Mouse (Mus musculus) intestine, embryonic 14.5 days (tissue): Measurements from ENCODE around the gene 4930558K02Rik. TPM values are rescaled to one million over a fixed set of nuclear protein-coding genes. Genes with fewer than 3 reads are reported as not detected.

Experiments used
- ATAC-seq: fragments of 200-750 bp; cut with Nextera tagmentation; replicated peaks from 2 replicates; pipeline ENCODE4 v1.8.0; 2017; ENCODE audit warnings: low read depth, moderate number of reproducible peaks, moderate TSS enrichment, moderate library complexity; ENCODE audit not compliant: low FRiP score, low TSS enrichment
- DNase-seq: peaks from one replicate; pipeline ENCODE4 v3.0.0-alpha.2; 2018; ENCODE audit warnings: low spot score
- H3K27ac ChIP-seq: fragments of 300-500 bp; sonication (generic); 2 replicates; pipeline ENCODE4 v1.5.1; 2014; ENCODE audit warnings: low read depth, mild to moderate bottlenecking, control low read depth
- H3K27me3 ChIP-seq: fragments of 300-500 bp; sonication (generic); replicated peaks from 2 replicates; pipeline ENCODE4 v1.6.1; 2014; ENCODE audit warnings: low read length, control low read depth; ENCODE audit not compliant: control insufficient read depth, insufficient read depth
- H3K36me3 ChIP-seq: fragments of 300-500 bp; sonication (generic); 2 replicates; pipeline ENCODE4 v1.6.1; 2014; ENCODE audit warnings: low read length, control low read depth; ENCODE audit not compliant: control insufficient read depth, insufficient read depth
- H3K4me1 ChIP-seq: fragments of 300-500 bp; sonication (generic); replicated peaks from 2 replicates; pipeline ENCODE4 v1.6.1; 2014; ENCODE audit warnings: low read length, control low read depth, mixed read lengths; ENCODE audit not compliant: control insufficient read depth, insufficient read depth
- H3K4me2 ChIP-seq: fragments of 300-500 bp; sonication (generic); 2 replicates; pipeline ENCODE4 v1.6.1; 2014; ENCODE audit warnings: low read length
- H3K4me3 ChIP-seq: fragments of 300-500 bp; sonication (generic); 2 replicates; pipeline ENCODE4 v1.5.1; 2014; ENCODE audit warnings: low read depth, low read length, control low read depth, mixed read lengths
- H3K9ac ChIP-seq: fragments of 300-500 bp; sonication (generic); 2 replicates; pipeline ENCODE4 v1.6.1; 2014; ENCODE audit warnings: mild to moderate bottlenecking, low read length
- H3K9me3 ChIP-seq: fragments of 300-500 bp; sonication (generic); 2 replicates; pipeline ENCODE4 v1.6.1; 2016; ENCODE audit warnings: low read length, control low read depth; ENCODE audit not compliant: control insufficient read depth
- WGBS: fragments of 180-500 bp; shearing (Covaris S2); extraction: QIAGEN DNeasy Blood & Tissue Kit; methylation state at CpG from one replicate; pipeline ENCODE4 v1.1.7; 2014; 5-methylcytosine and 5-hydroxymethylcytosine counted together
- polyA plus RNA-seq: library from polyadenylated mRNA; unstranded; fragments of >200 nt; fragmentation: Nextera tagmentation; extraction: Ambion mirVana; gene quantifications from 2 replicates; pipeline ENCODE4 v1.2.1, GENCODE M21; 2014

Gene 4930558K02Rik
- polyA plus RNA-seq, 1 experiment from 2014 or later = not detected

DNA sequence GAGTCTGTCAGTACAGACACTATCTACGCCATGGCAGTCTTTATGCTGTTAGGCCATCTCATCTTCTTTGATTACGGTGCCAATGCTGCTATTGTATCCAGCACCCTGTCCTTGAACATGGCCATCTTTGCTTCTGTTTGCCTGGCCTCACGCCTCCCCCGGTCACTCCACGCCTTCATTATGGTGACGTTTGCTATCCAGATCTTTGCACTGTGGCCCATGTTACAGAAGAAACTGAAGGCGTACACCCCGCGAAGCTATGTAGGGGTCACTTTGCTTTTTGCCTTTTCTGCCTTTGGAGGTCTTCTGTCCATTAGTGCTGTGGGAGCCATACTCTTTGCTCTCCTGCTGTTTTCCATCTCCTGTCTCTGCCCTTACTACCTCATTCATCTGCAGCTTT, 8.6 kb downstream of the 4930558K02Rik start:
- no peak for ATAC-seq
- peaks cover 16% of the 10 kb centered on the region; the same call in 1 of the 2 replicates for H3K4me1 ChIP-seq
- no peak for DNase-seq
- H3K4me3 ChIP-seq = no peak overlapping the region
- WGBS = 96% methylated on average over 9 of the region's 9 CpGs
- 0 out of 2 replicates have a peak, but pooled peaks cover 7% of the 10 kb centered on the region for H3K36me3 ChIP-seq
- H3K4me2 ChIP-seq = no peak overlapping the region
- no peaks in the 10 kb centered on the region for H3K27me3 ChIP-seq
- no peak overlapping the region for H3K9ac ChIP-seq
- H3K9me3 ChIP-seq = no peaks in the 10 kb centered on the region
- no peak overlapping the region for H3K27ac ChIP-seq

DNA sequence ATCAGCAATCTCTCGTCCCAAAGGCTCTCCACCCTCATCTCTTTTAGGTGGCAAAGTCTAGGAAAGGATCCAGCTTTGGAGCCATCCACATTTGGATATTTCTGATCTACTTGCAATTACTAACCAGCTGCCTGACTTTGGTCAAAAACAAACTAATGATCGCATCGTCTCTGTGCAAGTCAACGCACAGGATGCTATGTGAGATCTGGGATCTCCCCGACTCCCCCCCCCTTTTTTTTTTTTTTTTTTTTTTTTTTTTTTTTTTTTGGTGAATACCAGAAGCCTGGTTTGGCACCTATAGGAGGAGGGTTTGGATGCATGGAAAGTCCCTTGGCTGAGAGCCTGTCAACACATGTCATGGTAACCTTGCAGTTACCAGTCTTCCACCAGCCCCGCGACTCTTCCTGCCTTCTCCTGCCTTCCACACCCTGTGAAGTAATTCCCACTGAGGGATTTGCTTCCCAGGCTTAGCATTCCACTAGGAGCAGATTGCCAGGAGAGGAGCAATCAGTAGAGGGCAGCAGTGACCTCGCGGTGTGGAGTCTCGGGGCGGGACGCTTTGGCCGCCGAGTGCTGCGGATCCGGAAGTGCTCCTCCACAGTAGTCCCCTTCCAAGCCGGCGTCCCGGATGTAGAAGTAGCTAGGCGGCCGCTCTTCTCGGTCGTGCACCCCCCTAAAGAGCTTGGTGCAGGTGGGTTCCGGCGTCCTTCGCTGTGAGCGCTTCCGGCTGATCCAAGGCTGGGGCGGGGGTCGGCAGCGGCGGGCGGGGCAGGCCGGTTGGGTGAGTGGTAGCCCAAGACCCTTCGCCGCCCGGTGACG, 10.6 kb downstream of the 4930558K02Rik start, which contains the start of gene Pigc:
TSS of gene Pigc (plus strand) at position 598 of the 819 bp plus-strand sequence.
- Histone ChIP-seq H3K4me1 (peaks cover 11% of the 10 kb centered on the region; the same call in 1 of the 2 replicates), H3K9ac (peak within 1 kb of the TSS; percentile 73), H3K27ac (peak within 1 kb of the TSS; percentile 64), H3K9me3 (no peaks in the 10 kb centered on the region), H3K36me3 (0 out of 2 replicates have a peak, but pooled peaks cover 7% of the 10 kb centered on the region), H3K4me3 (peak within 1 kb of the TSS; percentile 69), H3K27me3 (no peaks in the 10 kb centered on the region), H3K4me2 (peak within 1 kb of the TSS; percentile 63)
- ATAC-seq = peak; percentile 99
- DNase-seq = peak; percentile 90
- 3% methylated on average over 38 of the region's 38 CpGs for WGBS

DNA sequence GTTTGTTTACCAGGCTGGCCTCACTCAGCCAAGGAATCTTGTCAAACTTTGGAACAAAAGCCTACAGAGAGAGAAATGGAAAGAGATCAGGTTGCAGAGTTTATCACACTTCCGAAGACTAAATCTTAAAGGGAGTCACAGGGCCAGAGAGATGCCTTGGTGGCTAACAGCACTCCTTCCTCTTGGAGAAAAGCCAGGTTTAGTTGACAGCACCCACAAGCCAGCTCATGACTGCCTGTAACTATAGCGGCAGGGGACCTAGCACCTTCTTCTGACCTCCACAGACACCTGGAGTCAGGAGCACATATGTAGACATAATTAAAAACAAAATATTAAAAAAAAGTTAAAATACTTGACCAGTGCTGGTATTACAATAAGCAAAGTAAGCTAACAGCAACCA, 11.5 kb downstream of the 4930558K02Rik start:
- H3K4me3 ChIP-seq = no peak overlapping the region
- H3K4me1 ChIP-seq = peaks cover 10% of the 10 kb centered on the region; the same call in 1 of the 2 replicates
- no peak overlapping the region for H3K27ac ChIP-seq
- no peaks in the 10 kb centered on the region for H3K27me3 ChIP-seq
- H3K4me2 ChIP-seq = no peak overlapping the region
- ATAC-seq (no peak), DNase-seq (no peak)
- no peak overlapping the region for H3K9ac ChIP-seq
- WGBS = 41% methylated on average over 2 of the region's 2 CpGs
- no peaks in the 10 kb centered on the region for H3K9me3 ChIP-seq
- H3K36me3 ChIP-seq = 0 out of 2 replicates have a peak, but pooled peaks cover 7% of the 10 kb centered on the region

DNA sequence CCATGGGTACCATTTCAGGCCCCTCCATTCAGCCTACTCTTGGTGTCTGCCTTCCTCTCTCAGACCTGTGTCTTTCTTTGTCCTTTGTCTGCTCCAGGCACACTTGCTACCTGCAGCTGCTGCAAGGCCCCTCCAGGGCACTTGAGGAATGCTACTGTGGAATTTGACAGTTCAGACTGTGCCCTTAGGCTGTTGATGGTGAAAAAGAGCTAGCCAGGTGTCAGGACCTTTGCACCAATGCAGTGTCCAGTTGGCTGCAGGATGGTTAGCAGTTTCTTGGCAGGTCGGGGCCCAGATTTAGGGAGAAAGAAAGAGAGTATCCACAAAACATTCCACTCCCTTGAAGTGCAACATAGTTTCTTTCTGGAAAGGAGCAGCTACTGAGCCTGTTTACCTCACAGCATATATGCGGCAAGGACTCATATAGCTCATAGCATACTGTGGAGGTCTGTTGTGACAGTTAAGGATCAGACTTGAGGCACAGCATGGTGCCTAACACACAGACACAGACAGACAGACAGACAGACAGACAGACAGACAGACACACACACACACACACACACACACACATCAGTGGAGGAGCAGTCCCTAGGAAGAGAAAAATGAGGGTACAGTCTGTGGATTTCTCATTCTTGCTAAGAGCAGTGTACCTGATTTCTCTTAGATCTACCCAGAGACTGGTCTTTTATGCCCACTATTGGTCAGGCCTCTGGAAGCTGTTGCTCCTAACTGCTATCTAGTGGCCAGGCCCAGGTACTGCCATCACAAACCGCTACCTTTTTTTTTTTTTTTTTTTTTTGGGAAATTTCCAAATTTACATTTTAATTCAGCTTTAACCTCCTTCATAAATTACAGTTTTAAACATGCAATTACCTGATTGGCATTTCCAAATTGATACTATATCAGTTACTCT, 16.7 kb downstream of the 4930558K02Rik start:
- Histone ChIP-seq H3K4me1 (no peaks in the 10 kb centered on the region), H3K9me3 (no peaks in the 10 kb centered on the region), H3K4me3 (no peak overlapping the region), H3K9ac (no peak overlapping the region), H3K27ac (no peak overlapping the region), H3K4me2 (no peak overlapping the region), H3K36me3 (no peaks in the 10 kb centered on the region), H3K27me3 (no peaks in the 10 kb centered on the region)
- DNase-seq = no peak
- 50% methylated on average over 3 of the region's 3 CpGs for WGBS
- peak; percentile 67; the same call in 1 of the 2 replicates for ATAC-seq

DNA sequence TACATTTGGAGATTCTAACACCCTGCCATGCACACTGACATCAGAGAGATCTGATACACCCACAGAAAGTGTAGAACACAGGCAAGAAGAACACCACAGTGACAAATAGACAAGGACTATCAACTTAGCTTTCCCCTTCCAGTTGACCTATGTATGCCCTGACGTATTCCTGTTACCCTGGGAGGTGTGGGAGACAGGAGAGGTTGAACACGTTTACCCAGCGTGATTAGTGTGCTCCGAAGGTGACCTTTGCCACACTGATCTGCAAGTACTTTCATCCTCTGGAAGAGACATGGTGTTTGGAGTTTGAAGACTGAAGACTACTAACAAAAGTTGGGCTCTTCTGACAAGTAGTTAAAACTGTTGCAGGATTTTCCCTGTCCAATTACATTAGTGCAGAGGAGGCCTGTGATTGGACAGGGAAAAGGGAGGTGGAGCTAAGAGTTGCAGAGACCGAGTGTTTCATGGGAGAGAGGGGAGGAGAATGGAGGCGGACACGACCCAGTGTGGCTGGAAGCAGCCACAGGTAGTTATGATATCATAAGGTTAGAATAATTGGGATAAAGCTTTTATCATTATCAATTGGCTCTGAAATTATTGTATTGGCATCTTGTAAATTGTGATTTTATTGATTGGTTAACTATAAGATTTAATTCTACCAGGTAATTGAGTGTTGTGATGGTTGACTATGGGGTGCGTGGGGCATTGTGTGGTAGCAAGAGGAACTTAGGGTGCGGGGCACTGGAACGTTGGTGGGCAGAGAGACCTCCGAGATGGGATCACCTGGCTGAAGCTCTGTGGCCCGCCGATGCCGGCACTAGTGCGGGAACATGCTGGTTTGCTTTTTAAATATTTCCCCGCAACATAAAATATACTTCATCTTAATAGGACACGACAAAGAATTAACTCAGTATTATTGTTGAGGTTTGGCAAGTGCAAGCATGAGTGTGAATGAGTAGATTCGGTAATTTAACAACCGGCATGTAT, 21.2 kb downstream of the 4930558K02Rik start:
- Histone ChIP-seq H3K9me3 (no peaks in the 10 kb centered on the region), H3K4me2 (no peak overlapping the region), H3K4me3 (no peak overlapping the region), H3K27me3 (no peaks in the 10 kb centered on the region), H3K27ac (no peak overlapping the region), H3K4me1 (no peaks in the 10 kb centered on the region), H3K9ac (no peak overlapping the region), H3K36me3 (no peaks in the 10 kb centered on the region)
- no peak for DNase-seq
- no peak for ATAC-seq
- 73% methylated on average over 19 of the region's 19 CpGs for WGBS

DNA sequence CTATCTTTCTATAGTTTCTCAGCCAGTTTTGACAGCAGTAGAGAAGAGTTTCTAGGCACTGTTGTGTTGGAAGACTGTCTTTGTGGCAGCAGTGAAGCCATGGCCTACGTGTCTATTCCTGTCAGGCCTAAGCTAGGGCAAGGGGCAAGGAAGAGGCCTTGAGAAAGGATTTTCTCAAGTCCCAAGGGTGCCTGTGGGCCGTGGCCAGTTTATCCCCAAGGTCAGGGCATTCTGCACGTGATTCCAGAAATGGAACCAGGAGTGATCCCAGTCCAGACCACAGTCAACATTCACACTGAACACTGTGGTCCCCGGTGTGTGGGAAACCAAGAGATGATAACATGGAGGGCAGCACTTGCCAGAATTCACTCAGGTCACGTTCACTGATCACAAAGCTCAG, 23.6 kb downstream of the 4930558K02Rik start:
- Histone ChIP-seq H3K4me1 (no peaks in the 10 kb centered on the region), H3K27ac (no peak overlapping the region), H3K4me2 (no peak overlapping the region), H3K27me3 (no peaks in the 10 kb centered on the region), H3K4me3 (no peak overlapping the region), H3K9ac (no peak overlapping the region), H3K9me3 (no peaks in the 10 kb centered on the region), H3K36me3 (no peaks in the 10 kb centered on the region)
- ATAC-seq (no peak), DNase-seq (no peak)
- 70% methylated on average over 5 of the region's 5 CpGs for WGBS

DNA sequence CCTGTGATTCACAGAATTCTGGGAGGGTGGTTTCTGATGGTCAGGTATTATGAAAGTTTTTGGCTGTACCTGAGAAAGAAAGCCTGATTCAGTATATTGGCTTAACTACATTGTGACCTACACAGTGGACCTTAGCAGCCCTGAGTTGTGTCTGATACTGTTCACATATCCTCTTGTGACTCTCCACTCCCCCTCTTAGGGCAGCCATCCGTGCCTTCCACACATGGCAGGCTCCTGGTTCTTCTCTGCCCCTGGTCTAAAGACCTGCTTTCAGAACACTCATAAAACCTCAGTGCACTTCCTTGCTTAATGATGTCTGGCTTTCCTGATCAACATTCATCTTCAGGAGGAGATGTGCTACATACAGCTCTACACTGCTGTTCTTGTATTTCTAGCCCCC, 26.8 kb downstream of the 4930558K02Rik start:
- Histone ChIP-seq H3K36me3 (no peaks in the 10 kb centered on the region), H3K27me3 (no peaks in the 10 kb centered on the region), H3K4me2 (no peak overlapping the region), H3K4me3 (no peak overlapping the region), H3K9ac (no peak overlapping the region), H3K9me3 (no peaks in the 10 kb centered on the region), H3K4me1 (no peaks in the 10 kb centered on the region), H3K27ac (no peak overlapping the region)
- WGBS = 16% methylated on average over 1 of the region's 1 CpGs
- ATAC-seq = no peak
- DNase-seq = no peak
